Mouse (Mus musculus): ENCODE data around the gene Hfm1.

Hfm1 gene

DNA sequence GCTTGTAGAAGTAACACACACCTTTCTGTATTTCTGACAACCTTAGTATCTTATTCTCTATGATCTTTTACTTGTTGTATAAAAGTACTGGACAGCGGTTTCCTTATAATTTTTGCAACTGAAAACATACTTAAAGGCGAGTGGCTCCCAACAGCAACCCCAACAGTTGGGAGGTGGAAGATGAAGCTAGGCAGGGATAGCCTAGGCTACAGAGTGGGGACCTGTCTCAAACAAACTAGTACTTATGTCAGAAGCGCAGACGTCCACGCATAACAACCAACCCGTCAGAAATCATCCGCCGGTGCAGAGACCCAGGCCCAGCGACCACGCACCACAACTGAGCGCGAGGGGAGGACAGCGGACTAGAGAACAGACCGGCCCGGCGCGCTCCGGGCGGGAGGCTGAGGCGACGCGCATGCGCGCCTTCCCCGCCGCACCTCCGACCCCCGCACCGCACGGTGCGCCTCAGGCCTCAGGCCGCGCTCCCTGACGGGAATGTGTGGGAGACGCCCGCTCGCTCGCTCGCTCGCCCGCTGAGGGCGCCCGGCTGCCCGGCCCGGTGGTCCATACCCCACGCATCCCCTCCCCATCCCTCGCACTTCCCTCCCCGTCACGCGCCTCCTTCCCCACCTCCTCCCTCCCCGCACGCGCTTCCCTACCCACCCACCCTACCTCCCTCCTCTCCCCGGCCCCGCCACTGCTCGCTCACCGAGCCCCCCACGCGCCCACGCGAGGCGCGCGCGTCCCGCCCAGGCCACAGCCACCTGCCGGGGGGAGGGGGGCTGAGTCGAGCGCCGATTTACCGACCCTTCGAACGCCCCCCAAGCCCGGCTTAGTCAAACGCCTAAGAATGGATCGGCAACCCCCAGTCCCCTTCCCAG lies at the start of gene Hfm1:
Hfm1 (minus strand) TSS at position 834 of the 881 bp plus-strand sequence.
- DNase-seq (ENCODE audit: low spot score in 2 of 2) = peak in 1 of 2 experiments; percentile 0

DNA sequence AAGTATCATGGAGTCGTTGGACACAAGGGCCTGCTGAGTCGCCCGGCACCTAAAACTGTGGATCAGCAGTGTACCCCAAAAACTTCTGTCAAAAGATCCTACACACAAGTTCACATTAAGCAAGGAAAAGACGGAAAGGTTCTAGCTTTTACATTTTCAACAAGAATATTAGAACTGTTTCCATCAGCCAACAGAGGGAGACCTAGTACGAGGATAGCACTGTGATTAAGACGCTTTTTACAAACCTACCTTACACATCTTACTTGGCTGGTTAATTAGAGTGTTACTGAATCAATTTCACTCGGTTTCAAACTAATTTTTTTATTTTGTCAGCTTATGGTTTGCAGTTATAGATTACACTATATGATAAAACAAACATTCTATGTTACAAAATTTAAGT lies 47.8 kb upstream of the Hfm1 start:
- no peak for DNase-seq (ENCODE audit: low spot score in 2 of 2)

DNA sequence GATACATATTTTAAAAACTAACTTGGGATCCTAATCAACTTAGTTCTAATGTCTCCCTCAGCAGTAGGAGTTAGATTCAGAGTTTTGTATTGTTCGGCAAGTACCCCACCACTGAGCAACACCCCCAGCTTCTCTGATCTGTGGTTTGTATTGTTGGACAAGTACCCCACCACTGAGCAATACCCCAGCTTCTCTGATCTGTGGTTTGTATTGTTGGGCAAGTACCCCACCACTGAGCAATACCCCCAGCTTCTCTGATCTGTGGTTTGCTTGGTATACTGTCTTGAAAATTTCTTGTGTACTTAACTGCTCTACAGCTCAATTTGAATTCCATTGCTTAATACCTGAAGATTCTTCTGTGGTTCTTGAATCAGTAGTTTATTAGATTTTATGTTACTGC lies 41.5 kb upstream of the Hfm1 start:
- DNase-seq (ENCODE audit: low spot score in 2 of 2) = no peak

DNA sequence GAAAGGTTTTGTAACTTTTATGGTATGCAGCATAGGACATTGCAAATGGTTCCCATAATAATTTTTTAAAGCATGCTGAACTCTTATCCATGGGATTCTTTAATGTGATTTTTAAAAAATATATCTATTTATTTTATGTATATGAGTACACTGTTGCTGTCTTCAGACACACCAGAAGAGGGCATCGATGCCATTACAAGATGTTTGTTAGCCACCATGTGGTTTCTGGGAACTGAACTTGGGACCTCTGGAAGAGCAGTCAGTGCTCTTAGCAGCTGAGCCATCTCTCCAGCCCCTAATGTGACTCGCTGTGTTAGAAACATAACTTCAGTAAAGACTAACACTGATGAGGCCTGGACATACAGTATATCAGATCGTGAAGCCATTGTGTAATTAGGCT lies 40.3 kb upstream of the Hfm1 start:
- DNase-seq (ENCODE audit: low spot score in 2 of 2) = no peak

DNA sequence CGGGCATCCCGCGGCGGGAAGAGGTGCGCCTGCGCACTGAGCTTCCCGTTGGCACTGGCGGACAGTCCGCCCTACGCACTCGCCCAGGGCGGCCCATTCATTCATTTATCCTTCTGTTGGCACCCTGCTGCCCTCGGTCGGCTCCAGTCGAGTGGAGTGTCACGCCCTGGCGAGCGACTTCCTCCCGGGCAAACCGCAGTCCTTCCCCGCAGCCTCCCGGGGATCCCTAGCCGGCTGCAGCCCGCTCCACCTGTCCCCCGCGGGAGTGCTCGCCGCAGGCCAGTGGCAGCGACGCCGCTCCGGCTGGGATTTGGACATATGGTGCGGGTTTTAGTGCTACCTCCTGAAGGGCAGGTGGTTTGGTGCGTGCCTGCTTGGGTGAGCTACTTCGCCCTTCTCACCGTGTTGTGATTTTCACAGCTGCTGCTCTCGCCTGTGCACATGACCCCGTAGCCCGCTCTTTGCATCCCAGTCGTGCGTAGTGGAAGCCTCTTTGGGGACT lies 38.4 kb upstream of the Hfm1 start:
- no peak for DNase-seq (ENCODE audit: low spot score in 2 of 2)

DNA sequence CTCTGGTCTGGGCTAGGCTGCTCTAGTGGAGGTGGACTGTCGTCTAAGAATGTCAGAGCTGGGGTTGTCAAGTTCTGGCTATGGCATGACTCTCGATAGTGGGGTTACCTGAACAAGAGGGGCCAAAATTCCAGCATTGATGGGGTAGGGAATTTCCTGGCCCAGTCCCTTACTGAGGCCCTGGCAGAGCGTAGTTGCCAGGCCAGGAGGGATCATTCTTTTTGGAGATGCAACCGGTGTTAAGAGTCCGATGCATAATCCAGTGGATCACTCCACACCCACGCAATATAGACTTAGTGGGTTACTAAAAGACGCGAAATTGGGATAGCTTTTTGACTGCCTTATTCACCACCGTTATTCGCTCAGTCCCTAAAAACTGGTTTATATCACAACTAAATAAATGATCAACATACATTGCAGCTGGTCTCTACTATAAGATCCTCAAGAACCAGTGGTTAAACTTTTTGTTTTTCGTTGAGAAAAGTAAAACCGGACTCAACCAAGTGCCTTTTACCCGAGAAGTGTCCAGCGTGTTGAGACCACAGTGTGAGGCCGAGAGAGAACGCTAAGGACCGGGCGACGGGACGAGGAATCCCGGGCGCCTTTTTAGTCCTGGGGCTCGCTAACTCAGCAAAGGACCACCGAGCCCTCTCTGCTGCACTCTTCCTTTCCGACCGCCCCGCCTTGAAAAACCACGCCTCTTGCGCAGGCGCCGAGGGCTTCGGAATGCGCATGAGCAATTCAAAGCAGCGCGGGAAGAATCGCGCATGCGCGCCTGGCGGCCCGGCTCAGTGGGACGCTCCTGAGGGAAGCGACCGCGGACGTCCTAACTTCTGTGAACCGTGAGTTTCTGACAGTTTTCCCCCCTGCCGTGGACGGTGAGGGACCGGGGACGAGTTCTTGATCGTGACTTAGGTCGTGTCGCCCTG lies 37.7 kb upstream of the Hfm1 start, which contains the start of gene Cdc7:
Cdc7 (plus strand) TSS at position 739 of the 929 bp plus-strand sequence.
- DNase-seq (ENCODE audit: low spot score in 2 of 2) = peak; percentile 93 to 94

DNA sequence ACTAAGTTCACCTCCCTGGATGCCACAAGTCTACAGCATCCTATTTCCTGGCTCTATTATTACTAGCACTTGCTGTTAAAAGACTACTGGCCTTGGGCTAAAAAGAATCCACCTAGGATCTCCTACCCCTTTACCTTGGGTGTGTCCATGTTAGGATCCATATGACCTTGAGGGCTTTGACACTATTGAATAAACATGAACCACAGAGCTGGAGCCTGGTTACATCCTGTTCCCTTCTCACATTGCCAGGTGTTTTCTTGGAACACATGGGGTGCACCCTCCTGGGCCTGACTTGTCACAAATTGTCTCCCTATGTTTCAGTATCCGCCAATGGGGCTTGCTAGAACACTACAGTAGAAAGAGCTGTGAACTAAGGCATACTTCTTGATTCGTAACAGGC lies 34.3 kb upstream of the Hfm1 start:
- DNase-seq (ENCODE audit: low spot score in 2 of 2) = no peak

DNA sequence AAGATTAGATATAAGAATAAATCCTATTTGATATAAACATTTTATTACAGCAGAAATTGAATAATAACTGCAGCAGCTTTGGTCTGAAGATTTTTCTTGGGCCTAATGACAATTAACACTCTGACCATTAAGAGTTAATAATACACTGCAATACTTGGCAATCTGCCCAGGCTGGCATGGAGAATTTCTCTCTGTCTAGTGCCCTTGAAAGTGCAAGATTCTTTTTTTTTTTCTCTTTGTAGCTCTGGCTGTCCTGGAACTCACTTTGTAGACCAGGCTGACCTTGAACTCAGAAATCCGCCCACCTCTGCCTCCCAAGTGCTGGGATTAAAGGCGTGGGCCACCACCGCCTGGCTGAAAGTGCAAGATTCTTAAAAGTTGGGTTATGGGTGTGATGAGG lies 32.9 kb upstream of the Hfm1 start:
- DNase-seq (ENCODE audit: low spot score in 2 of 2) = no peak

DNA sequence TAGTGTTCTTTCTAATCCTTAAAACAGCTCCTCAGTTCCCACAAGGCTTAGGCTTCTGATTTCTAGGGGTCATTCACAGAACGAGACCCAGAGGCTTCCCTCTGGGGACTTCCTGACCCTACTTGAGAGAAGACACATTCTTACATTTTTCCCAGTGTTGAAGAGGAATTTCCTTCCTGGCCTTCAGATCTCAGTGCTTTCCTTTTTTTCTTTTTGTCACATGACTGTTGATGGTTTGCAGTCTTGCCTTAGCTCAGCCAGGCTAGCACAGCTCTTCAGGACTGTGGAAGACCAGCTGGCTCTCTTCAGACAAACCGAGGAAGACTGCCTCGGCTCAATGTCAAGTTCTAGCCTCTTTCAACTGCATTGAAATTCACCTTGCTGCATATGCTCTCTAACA lies 30.3 kb upstream of the Hfm1 start:
- no peak for DNase-seq (ENCODE audit: low spot score in 2 of 2)

DNA sequence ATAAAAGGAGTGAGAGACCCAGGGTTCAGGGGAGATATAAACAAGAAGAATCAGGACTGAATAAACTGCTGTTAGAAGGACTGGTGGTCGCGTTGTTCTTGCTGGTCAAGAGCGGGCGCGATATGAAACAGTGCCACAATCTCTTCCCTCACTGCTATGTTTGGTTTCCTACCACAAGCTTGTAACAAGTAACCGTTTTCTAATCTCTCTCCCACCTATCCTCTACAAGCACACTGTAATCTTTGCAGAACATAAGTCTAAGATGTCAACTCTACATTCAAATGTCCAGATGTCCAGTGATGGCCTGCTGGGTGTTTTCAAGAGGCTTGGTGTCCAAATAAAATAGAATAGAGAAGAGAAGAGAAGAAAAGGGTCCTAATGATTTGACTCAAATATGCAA lies 22.6 kb upstream of the Hfm1 start:
- no peak for DNase-seq (ENCODE audit: low spot score in 2 of 2)

DNA sequence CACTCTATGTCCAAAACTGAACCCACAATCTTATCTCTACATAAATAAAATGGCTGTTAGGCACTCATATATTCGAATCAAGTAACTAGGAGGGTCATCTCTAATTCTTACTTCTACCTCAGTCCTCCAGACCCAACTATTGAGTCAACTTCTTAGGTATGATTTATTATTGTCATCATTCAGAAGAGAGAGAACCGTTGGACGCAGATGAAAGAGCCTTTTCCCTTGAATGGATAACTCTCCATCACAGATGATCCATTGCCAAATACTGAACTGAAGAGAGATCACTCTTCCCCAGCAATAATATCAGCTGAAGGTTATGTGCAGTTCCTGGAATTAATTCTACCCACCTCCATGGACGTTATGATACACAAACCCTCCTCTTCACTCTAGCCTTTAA lies 20.2 kb upstream of the Hfm1 start:
- no peak for DNase-seq (ENCODE audit: low spot score in 2 of 2)

DNA sequence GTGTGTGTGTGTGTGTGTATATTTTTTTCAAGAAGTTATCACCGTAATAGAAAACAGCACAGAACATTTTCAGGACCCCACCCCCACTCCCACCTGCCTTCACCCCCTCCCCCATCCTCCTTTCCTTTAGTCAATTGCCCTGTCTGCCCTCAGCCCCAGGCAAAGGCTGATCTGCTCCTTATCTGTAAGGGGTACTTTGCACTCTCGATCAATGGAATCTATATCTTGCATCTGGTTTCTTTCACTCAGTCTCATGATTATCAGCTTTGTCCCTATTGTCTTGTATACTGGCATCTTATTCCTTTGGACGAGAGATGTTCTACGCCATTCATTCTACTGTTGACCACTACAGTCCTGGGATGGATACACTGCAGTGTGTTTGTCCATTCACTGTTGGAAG lies 1.9 kb upstream of the Hfm1 start:
- DNase-seq (ENCODE audit: low spot score in 2 of 2) = no peak

DNA sequence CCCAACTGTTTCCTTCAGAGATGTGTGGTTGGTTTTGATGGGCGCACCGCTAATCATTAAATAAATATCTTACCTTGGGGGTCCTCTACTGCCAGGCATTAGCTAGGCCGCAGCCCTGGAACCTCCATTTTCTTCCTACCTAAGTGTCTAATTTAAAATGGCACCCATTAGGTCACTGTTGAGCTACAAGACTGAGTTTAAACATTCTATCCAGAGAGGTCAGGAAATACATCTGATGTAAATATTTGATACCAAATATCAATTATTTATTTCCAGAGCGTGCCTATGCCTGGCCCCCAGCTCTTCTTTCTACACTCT lies 207 bp upstream of the Hfm1 start:
- no peak for DNase-seq (ENCODE audit: low spot score in 2 of 2)

DNA sequence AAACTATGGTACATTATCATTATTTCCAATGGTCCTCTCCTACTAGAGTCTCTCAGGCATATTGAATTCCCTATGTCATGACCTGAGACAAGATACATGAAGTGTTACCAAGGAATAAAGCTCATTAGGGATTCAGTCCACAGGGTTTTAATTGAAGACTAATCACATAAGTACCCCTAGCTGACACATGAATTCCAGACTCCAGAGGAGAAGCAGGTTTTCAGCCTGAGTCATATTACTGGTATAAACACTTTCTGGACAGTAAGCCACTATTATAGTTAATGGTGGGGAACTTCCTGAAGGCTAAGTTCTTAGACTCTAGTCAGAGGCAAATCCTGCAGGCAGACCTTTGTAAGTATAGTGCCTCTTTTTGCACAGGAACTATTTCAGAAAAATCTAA lies 6.8 kb downstream of the Hfm1 start:
- no peak for DNase-seq (ENCODE audit: low spot score in 2 of 2)

DNA sequence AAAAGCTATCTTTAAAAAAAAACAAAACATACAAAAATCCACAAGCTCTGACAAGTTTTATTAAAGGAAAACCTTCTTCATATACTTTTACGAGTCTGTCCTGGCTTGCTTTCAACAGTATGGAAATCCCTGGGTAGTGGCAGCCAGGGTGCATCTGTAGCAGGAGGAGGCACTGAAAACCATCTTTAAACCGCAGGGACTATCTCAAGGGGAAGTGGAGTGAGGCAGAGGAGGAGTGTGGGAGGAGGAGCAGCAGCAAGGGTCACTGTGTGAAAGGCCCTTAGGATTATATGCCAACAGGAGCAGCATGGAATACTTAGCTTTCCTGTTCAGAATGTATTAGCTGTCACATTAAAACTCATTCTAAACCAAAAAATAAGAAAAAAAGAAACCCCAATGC lies 29.2 kb downstream of the Hfm1 start:
- DNase-seq (ENCODE audit: low spot score in 2 of 2) = no peak

DNA sequence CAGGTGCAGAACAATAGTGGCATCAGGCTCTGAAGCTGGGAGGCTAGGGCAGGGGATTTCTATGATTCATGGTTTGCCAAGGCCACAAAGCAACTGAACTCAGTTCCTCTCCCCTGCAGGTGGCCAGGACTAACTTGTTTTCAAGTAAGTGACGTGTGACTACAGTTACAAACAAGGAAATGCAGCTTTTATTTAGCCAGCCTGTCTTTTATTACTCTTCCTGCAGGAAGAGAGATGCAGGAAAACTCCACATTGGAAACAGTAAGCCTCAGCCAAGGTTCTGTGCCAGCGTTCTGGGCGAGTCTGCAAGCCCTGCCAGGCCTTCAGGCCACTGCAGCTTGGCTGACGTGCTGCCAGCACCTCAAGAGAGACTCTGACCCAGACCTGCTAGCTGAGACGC lies 34.3 kb downstream of the Hfm1 start:
- peak in 1 of 2 experiments; percentile 49 for DNase-seq (ENCODE audit: low spot score in 2 of 2)

DNA sequence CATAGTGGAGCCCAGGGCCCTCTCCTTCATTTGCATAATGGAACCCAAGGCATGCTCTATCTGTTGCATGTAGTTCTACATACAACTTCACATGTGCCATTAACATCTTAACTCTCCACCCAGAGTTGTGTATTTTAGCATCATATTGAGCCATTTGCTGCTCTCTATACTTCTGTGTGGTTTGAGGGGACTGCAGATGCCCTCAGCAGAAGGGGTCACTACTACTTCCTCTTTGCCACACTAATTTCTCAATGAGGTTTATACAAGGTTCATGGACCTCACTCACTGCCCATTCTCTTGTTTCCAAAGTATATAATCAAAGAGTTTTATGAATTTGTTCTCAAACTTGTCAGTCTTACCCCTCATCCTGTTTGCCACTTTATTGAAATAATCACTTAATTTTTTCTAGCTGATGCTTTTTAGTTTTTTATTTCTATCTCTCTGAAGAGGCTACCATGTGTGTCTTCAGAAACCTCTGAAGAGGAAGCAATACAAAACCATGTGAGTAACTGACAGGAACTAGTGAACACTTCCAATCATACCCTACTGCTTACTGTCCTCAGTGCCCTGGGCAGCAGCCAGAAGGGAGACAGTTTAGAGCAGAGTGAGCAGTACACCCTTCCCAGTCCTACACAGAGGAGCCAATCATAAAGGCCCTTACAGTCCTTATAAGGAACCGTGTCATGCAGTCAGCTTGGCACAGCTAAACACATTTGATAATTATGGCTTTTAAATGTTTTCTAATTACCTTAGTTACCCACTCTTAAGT lies 38.6 kb downstream of the Hfm1 start:
- DNase-seq (ENCODE audit: low spot score in 2 of 2) = peak in 1 of 2 experiments; percentile 16

DNA sequence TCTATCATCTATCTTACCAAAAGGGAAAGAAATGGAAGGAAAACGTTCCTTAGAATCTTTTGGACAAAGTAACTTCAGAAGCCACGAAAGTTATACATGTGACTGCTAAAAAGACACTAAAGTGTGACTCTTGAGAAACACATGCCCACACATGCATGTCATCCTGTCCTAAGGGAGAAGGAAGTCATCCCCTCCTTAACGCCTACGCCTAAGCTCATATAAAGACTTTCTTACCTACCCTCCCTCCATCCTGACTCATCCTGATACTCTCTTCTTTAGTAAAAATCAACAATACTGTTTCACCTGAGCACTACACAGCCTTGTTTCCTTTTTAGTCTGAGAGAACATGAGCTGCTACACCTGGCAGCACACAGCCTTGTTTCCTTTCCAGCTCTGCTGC lies 40.6 kb downstream of the Hfm1 start:
- DNase-seq (ENCODE audit: low spot score in 2 of 2) = no peak

DNA sequence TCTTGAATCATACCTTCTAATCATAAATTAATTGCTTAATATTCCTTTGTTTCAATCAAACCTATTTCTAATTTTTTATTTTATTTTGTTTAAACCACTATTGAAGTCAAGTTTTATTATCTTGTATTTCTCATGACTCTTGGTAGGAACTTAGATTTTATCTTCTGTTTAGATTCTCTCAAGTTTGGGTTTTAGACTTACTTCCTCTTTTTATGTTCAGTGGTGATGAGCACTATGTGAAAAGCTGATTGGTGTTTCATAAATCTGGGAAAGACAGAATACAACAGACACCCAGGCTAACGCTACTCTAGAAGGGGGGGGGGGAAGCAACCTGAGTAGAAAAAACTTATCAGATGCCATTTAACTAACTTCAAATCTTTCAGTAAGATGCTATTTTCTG lies 49.7 kb downstream of the Hfm1 start:
- DNase-seq (ENCODE audit: low spot score in 2 of 2) = no peak

DNA sequence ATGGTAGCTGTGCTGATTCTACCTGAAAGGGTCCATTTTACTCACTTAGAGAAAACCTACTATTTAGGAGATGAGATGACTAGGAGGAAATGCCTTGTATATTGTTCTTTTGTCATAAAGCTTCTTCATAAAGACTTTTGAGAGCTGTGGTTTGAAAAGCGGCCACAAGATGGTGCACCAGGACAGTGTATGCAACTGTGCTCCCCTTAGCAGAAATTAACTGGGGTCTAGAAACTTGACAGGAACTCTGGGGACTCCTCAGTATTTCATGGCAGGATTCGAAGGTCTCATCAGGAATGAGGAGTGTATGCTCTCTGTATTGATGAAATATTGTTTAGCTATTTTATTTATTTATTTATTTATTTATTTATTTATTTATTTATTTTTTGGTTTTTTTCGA lies 65.7 kb downstream of the Hfm1 start:
- peak; percentile 34 to 68 for DNase-seq (ENCODE audit: low spot score in 2 of 2)

DNA sequence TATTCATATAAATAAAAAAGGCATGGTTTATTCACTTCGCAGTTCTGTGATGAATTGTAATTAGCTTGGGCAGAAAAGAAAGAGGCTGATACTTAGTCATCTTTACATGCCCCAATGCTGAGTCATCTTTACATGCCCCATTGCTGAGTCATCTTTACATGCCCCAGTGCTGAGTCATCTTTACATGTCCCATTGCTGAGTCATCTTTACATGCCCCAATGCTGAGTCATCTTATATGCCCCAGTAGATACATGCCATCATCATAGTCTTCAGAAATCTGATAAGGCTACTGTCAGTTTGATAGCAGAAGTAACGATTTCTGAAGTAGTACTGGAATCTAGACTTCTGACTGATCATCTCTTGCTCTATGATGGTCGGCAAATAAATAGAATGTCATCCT lies 72.8 kb downstream of the Hfm1 start:
- no peak for DNase-seq (ENCODE audit: low spot score in 2 of 2)

DNA sequence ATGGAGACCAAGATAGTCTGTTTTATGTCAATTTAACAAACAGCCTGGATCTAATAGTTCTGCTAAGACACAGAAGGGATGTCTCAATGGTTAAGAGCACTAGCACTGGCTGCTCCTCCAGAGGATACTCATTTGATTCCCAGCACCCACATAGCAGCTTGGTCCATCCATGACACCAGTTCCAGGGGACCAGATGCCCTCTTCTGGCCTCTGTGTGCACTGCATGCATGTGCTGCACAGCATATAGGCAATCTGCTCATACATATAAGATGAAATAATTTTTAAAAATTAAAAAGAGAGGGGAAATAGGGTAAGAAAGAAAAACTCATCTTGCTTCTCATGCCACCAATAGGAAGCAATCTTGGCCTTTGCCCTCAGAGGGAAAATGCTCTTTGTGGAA lies 79.1 kb downstream of the Hfm1 start:
- no peak for DNase-seq (ENCODE audit: low spot score in 2 of 2)

All from natural killer cell, adult 2 months (primary cell).